Mouse (Mus musculus): ENCODE measurements around the gene Trp53tg5.

DNA sequence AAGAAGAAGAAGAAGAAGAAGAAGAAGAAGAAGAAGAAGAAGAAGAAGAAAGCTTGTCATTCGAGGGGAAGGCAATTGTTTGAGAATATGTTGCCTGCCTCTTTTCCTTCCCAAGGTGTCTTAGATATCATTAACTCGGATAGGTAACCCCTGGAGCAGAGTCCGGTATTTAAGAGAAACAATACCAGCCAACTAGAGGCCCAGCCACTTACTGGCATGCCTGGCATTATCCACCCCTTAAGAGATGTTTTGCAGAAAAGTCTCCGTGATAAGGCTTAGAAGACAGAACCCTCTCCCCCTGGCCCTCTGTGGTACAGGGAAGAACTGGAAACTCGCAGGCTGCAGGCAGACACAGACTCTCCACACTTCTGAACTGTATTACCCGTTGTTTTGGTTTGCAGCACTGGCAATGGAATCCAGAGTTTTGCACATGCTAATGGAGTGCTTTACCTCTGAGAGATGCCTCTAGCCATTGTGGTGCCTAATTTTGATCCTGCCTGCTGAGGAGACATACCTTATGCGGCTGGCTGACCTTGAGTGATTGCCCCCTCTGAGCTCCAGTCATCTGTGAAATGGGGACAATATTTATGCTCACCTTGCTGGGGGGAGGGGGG, 19.5 kb downstream of the Trp53tg5 start:
- TF ChIP-seq CTCF (IDR thresholded peaks at IDR 0.05; ENCODE audit: extremely low read depth, insufficient read depth, insufficient read length, insufficient replicate concordance) (no peak), POLR2A (IDR thresholded peaks at IDR 0.05; ENCODE audit: low read depth, low read length) (no peak)

Measured in spleen, adult 2 months (tissue).